Mouse (Mus musculus) G1E (cell line): ENCODE data around the gene Mrps27. TPM values are rescaled to one million over a fixed set of nuclear protein-coding genes. Genes with fewer than 3 reads are reported as not detected.

Experiments used
- ATAC-seq: 2 replicates; pipeline ENCODE4 v1.8.0; 2016; ENCODE audit warnings: mild to moderate bottlenecking; ENCODE audit not compliant: insufficient number of reproducible peaks, poor library complexity, low FRiP score, severe bottlenecking; ENCODE audit errors: extremely low read depth
- DNase-seq: peaks from one replicate; pipeline ENCODE4 v3.0.0; 2012; ENCODE audit warnings: low spot score
- H3K27me3 ChIP-seq: 2 replicates; pipeline ENCODE4 v1.6.1; 2012; ENCODE audit warnings: mild to moderate bottlenecking, low read length, inconsistent platforms; ENCODE audit not compliant: insufficient read depth
- H3K36me3 ChIP-seq: replicated peaks from 2 replicates; pipeline ENCODE3; 2012; ENCODE audit warnings: mild to moderate bottlenecking, inconsistent platforms
- H3K4me1 ChIP-seq: 2 replicates; pipeline ENCODE4 v1.6.1; 2012; ENCODE audit warnings: low read depth, low read length, inconsistent platforms, mixed read lengths; ENCODE audit not compliant: insufficient read depth
- H3K4me3 ChIP-seq: 2 replicates; pipeline ENCODE4 v1.5.1; 2012; ENCODE audit warnings: low read depth, mild to moderate bottlenecking, inconsistent platforms, low read length, moderate library complexity, mixed read lengths
- H3K9me3 ChIP-seq: replicated peaks from 2 replicates; pipeline ENCODE4 v1.6.1; 2012; ENCODE audit warnings: inconsistent platforms
- CTCF ChIP-seq: IDR thresholded peaks from 2 replicates; pipeline ENCODE4 v1.5.1; 2012; ENCODE audit warnings: low read depth, low read length, inconsistent platforms, mixed read lengths
- GATA1 ChIP-seq: IDR thresholded peaks from 2 replicates; pipeline ENCODE4 v1.6.1; 2012; ENCODE audit warnings: borderline replicate concordance, low read length, inconsistent platforms, mixed read lengths
- GATA2 ChIP-seq: IDR thresholded peaks from 2 replicates; pipeline ENCODE4 v1.6.1; 2012; ENCODE audit warnings: low read depth, low read length, inconsistent platforms, borderline replicate concordance
- POLR2AphosphoS5 ChIP-seq: IDR thresholded peaks from 2 replicates; pipeline ENCODE4 v1.6.1; 2012; ENCODE audit warnings: low read depth, low read length, inconsistent platforms; ENCODE audit not compliant: insufficient replicate concordance
- TAL1 ChIP-seq: conservative IDR thresholded peaks from 2 replicates; pipeline ENCODE4 v1.6.1; 2012; ENCODE audit warnings: low read depth, low read length, inconsistent platforms, mixed read lengths
- polyA plus RNA-seq: library from polyadenylated mRNA; stranded (reverse); fragments of >175 nt; gene quantifications from 2 replicates; pipeline ENCODE4 v1.2.3, GENCODE M21; 2012
- total RNA-seq, 2 experiments: library from RNA; stranded (forward) in 1 of 2; stranded (reverse) in 1 of 2; fragments of 200-1000 nt in 1 of 2; fragments of >200 nt in 1 of 2; fragmentation: Nextera tagmentation in 1 of 2; gene quantifications; 2 replicates each; pipeline ENCODE4 v1.2.3; 2014 to 2017

Gene Mrps27
- total and polyA plus RNA-seq, 3 experiments = 14.5 to 26.1 (median 18.4) TPM

- no peak for TF ChIP-seq CTCF
- no peak for ATAC-seq
- Histone ChIP-seq H3K4me3 (no peak overlapping the region), H3K9me3 (no peaks in the 10 kb centered on the region), H3K27me3 (no peaks in the 10 kb centered on the region), H3K4me1 (no peaks in the 10 kb centered on the region; the same call in 1 of the 2 replicates), H3K36me3 (peaks cover 80% of the 10 kb centered on the region)
- DNase-seq = no peak
These were observed 23.1 kb downstream of the Mrps27 start for GRCm38 (mm10) chr13:99367554-99368174.

GRCm38 (mm10) chr13:99369103-99369502 lies 24.5 kb downstream of the Mrps27 start:
- DNase-seq (no peak), ATAC-seq (no peak)
- Histone ChIP-seq H3K36me3 (peaks cover 78% of the 10 kb centered on the region), H3K9me3 (no peaks in the 10 kb centered on the region), H3K27me3 (no peaks in the 10 kb centered on the region), H3K4me3 (no peak overlapping the region), H3K4me1 (no peaks in the 10 kb centered on the region; the same call in 1 of the 2 replicates)
- no peak for TF ChIP-seq GATA2
- no peak for TF ChIP-seq CTCF
- TF ChIP-seq POLR2AphosphoS5 = no peak
- TF ChIP-seq TAL1 = no peak
- no peak for TF ChIP-seq GATA1

- ATAC-seq (no peak), DNase-seq (no peak)
- Histone ChIP-seq H3K9me3 (no peaks in the 10 kb centered on the region), H3K4me1 (no peaks in the 10 kb centered on the region; the same call in 1 of the 2 replicates), H3K36me3 (peaks cover 69% of the 10 kb centered on the region), H3K4me3 (no peak overlapping the region), H3K27me3 (no peaks in the 10 kb centered on the region)
- TF ChIP-seq TAL1 = no peak
- TF ChIP-seq GATA2 = no peak
- no peak for TF ChIP-seq CTCF
- no peak for TF ChIP-seq GATA1
- no peak for TF ChIP-seq POLR2AphosphoS5
These were observed 26.7 kb downstream of the Mrps27 start for GRCm38 (mm10) chr13:99371285-99371684.

GRCm38 (mm10) chr13:99373684-99374083 lies 29.1 kb downstream of the Mrps27 start:
- no peak for TF ChIP-seq CTCF
- no peak for TF ChIP-seq TAL1
- no peak for TF ChIP-seq GATA2
- no peak for TF ChIP-seq POLR2AphosphoS5
- TF ChIP-seq GATA1 = no peak
- H3K9me3 ChIP-seq = no peaks in the 10 kb centered on the region
- ATAC-seq (no peak), DNase-seq (no peak)
- no peaks in the 10 kb centered on the region for H3K27me3 ChIP-seq
- peaks cover 63% of the 10 kb centered on the region for H3K36me3 ChIP-seq
- H3K4me3 ChIP-seq = no peak overlapping the region
- no peaks in the 10 kb centered on the region; the same call in 1 of the 2 replicates for H3K4me1 ChIP-seq

GRCm38 (mm10) chr13:99374191-99374590 lies 29.6 kb downstream of the Mrps27 start:
- no peak for DNase-seq

GRCm38 (mm10) chr13:99375550-99375949 lies 31.0 kb downstream of the Mrps27 start:
- TF ChIP-seq POLR2AphosphoS5 (no peak), GATA1 (no peak), GATA2 (no peak), CTCF (peak; percentile 80)
- Histone ChIP-seq H3K4me1 (no peaks in the 10 kb centered on the region; the same call in 1 of the 2 replicates), H3K4me3 (no peak overlapping the region), H3K27me3 (no peaks in the 10 kb centered on the region), H3K36me3 (peaks cover 65% of the 10 kb centered on the region), H3K9me3 (no peaks in the 10 kb centered on the region)
- DNase-seq (no peak), ATAC-seq (no peak)

More at GRCm38 (mm10) chr13:99374191-99374590, 29.6 kb downstream of the Mrps27 start:
- ATAC-seq = no peak
- Histone ChIP-seq H3K9me3 (no peaks in the 10 kb centered on the region), H3K27me3 (no peaks in the 10 kb centered on the region), H3K36me3 (peaks cover 59% of the 10 kb centered on the region), H3K4me1 (no peaks in the 10 kb centered on the region; the same call in 1 of the 2 replicates), H3K4me3 (no peak overlapping the region)
- TF ChIP-seq GATA1 = no peak
- TF ChIP-seq POLR2AphosphoS5 = no peak
- TF ChIP-seq TAL1 = no peak
- TF ChIP-seq GATA2 = no peak

- no peak for DNase-seq
- no peak for TF ChIP-seq CTCF
- no peak for TF ChIP-seq TAL1
- TF ChIP-seq POLR2AphosphoS5 = no peak
- TF ChIP-seq GATA2 = no peak
- TF ChIP-seq GATA1 = no peak
- H3K4me3 ChIP-seq = no peak overlapping the region
- no peaks in the 10 kb centered on the region for H3K4me1 ChIP-seq
- peaks cover 70% of the 10 kb centered on the region for H3K36me3 ChIP-seq
- no peaks in the 10 kb centered on the region for H3K9me3 ChIP-seq
- H3K27me3 ChIP-seq = no peaks in the 10 kb centered on the region
- no peak for ATAC-seq
These were observed 32.5 kb downstream of the Mrps27 start for GRCm38 (mm10) chr13:99377055-99377454.
